Mouse (Mus musculus) cerebellum, adult 9-11 months (tissue): Measurements from ENCODE around the gene Myh3.

Source experiments
- DNase-seq: peaks from one replicate; pipeline ENCODE4 v3.0.0; 2022

Myh3 gene

DNA sequence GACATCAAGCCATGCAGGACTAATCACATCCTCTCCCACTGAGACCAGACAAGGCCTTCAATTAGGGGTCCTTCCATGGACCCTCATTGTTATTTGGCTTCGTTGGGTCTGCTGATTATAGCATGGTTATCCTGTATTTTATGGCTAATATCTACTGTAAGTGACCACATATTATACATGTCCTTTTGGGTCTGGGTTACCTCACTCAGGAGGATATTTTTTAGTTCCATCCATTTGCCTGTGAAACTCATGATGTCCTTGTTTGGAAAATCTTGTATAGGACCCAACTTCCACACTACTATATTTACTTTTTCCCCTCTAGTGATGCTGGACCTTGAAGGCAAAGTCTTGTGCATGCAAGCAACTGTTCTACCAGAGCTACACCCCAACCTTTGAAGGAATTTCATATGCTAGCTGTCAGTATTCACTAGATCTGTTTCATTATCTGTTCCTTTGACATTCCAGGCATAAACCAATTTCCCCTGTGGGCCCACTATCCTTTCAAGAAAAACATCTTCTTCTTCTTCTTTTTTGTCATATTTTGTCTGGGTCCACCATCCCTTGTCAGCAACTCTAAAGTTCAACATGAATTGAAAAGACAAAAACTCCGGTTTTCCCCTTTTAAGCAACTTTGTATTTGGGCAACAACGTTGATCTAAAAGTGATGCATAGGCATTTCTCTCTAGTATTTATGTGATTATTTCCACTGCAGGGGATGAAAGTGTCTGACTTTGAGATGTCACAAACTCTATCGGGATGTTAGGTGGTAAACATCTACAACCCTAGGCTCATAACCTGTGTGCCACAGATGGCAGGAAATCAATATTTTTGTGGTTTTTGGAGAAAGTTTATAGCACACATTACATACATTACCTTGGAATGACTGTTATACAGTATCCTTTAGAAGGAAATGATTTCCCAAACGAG lies 67.6 kb downstream of the Myh3 start:
- no peak for DNase-seq

GRCm38 (mm10) chr11:67146409-67147282 lies 68.5 kb downstream of the Myh3 start:
- no peak for DNase-seq

- DNase-seq: no peak
Measured at GRCm38 (mm10) chr11:67147283-67147921, 69.3 kb downstream of the Myh3 start.

- no peak for DNase-seq
Measured at GRCm38 (mm10) chr11:67148286-67149012, 70.3 kb downstream of the Myh3 start.

DNA sequence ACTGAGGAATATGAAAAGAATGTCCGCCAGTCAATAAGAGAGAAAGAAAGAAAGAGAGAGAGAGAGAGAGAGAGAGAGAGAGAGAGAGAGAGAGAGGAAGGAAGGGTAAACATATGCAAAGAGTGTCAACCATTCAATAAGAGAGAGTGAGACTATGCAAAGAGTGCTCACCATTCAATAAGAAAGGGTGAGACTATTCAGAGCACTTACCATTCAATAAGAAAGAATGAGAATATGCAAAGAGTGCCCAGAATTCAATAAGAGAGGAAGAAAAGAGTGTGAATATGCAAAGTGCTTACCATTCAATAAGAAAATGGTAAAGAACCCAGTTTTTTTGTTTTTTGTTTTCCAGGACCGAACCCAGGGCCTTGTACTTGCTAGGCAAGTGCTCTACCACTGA lies 72.1 kb downstream of the Myh3 start:
- DNase-seq: no peak

- DNase-seq: no peak
Measured at GRCm38 (mm10) chr11:67151159-67151558, 73.1 kb downstream of the Myh3 start.
